Mouse (Mus musculus) limb, embryonic 10.5 days (tissue): ENCODE measurements around the gene Psmb1. TPM values are rescaled to one million over a fixed set of nuclear protein-coding genes. Genes with fewer than 3 reads are reported as not detected.
A peak's percentile ranks its signal among the peaks of the same experiment; 100 is the strongest.
"Not testable (repeated sequence)": the region's sequence is repeated elsewhere in the genome, so short reads cannot be mapped to it uniquely, and the experiment has no call there.

Source experiments
- DNase-seq: peaks from one replicate; pipeline ENCODE4 v3.0.0-alpha.2; 2017; ENCODE audit warnings: low spot score
- H3K27ac ChIP-seq: fragments of 300-500 bp; sonication (generic); 2 replicates; pipeline ENCODE4 v1.5.1; 2016; ENCODE audit warnings: mild to moderate bottlenecking
- H3K27me3 ChIP-seq: fragments of 300-500 bp; sonication (generic); 2 replicates; pipeline ENCODE4 v1.6.1; 2016; ENCODE audit warnings: low read depth, mild to moderate bottlenecking; ENCODE audit not compliant: poor library complexity, severe bottlenecking
- H3K36me3 ChIP-seq: fragments of 300-500 bp; sonication (generic); 2 replicates; pipeline ENCODE4 v1.6.1; 2016; ENCODE audit warnings: mild to moderate bottlenecking, moderate library complexity
- H3K4me1 ChIP-seq: fragments of 300-500 bp; sonication (generic); 2 replicates; pipeline ENCODE4 v1.6.1; 2016
- H3K4me3 ChIP-seq: fragments of 300-500 bp; sonication (generic); 2 replicates; pipeline ENCODE4 v1.5.1; 2016; ENCODE audit warnings: mild to moderate bottlenecking, moderate library complexity
- H3K9me3 ChIP-seq: fragments of 300-500 bp; sonication (generic); replicated peaks from 2 replicates; pipeline ENCODE4 v1.6.1; 2016; ENCODE audit warnings: mild to moderate bottlenecking
- WGBS: fragments of 180-500 bp; shearing (Covaris S2); methylation state at CpG from one replicate; pipeline ENCODE4 v1.1.7; 2016; 5-methylcytosine and 5-hydroxymethylcytosine counted together
- polyA plus RNA-seq: library from polyadenylated mRNA; unstranded; fragments of >200 nt; fragmentation: Nextera tagmentation; extraction: Ambion mirVana; gene quantifications from 2 replicates; pipeline ENCODE4 v1.2.1, GENCODE M21; 2016

The Psmb1 gene
- 286 and 310 TPM in 2 replicates for polyA plus RNA-seq

DNA sequence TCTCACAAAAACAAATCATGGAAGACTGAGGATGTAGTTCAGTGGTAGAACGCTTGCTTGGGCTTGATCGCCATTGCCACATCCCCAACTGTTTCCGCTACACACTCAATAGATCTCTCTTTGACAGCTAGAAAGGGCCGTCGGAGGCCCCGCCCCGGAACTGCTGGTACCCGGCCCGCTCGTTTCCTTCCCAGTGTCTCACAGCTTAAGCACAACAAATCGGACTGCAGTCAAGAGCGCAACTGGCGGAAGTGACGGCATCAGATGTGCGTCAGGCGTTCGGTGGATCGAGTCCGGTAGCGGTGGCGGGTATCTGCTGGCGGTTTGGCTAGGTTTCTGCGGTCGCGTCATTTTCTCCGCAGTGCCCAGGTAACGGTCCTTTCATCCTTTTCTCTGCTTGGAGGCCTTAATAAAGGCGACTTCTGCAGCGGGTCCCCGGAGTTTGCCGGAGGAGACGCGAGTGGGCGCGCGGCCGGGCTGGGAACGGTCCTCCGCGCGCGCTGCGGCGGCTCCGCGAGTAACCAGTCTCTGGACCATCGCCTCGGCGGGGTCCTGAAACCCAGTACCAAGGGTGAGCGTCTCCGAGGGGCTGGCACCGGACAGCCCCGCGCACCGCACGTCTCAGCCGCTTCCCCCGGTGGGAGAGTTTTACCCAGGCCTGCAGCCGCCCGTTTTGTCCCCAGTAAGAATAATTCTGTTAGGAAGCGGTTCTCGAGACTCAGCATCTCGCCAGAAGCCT lies at the start of gene Psmb1, which contains the start of gene Tbp:
Psmb1 (minus strand) TSS at position 96 of the 739 bp plus-strand sequence.
Tbp (plus strand) TSS at position 233 of the 739 bp plus-strand sequence.
- Histone ChIP-seq H3K36me3 (peaks cover 40% of the 10 kb centered on the region), H3K9me3 (no peaks in the 10 kb centered on the region), H3K4me1 (peaks cover 31% of the 10 kb centered on the region), H3K27me3 (no peaks in the 10 kb centered on the region), H3K4me3 (peak within 1 kb of the TSS; percentile 96), H3K27ac (peak within 1 kb of the TSS; percentile 92)
- peak; percentile 99 for DNase-seq
- WGBS: under 1% methylated on average over 63 of the region's 63 CpGs

DNA sequence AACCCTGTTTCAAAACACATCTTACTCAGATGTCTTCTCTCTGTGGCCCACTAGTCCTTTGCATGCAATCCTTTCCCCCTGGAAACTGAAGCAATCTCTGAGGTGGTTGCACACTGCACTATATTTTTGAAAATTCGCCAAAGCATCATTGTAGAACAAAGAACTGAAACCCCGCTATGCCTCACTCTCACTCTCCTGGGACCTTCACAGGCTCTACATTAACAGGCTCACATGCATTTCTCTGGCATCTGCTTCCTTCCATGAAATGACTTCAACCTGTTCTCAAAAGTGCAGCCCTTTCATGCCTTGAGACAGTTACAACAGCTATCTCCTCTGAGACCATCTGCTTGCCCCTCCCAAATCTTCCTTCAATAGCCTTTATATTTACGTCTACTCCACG lies 46.9 kb upstream of the Psmb1 start:
- WGBS: 80% methylated on average over 4 of the region's 4 CpGs
- no peak for DNase-seq
- no peaks in the 10 kb centered on the region for H3K9me3 ChIP-seq
- H3K4me1 ChIP-seq: peaks cover 3% of the 10 kb centered on the region; the same call in 1 of the 2 replicates
- H3K4me3 ChIP-seq: no peak overlapping the region
- H3K27ac ChIP-seq: no peak overlapping the region
- no peaks in the 10 kb centered on the region for H3K36me3 ChIP-seq
- no peaks in the 10 kb centered on the region for H3K27me3 ChIP-seq

DNA sequence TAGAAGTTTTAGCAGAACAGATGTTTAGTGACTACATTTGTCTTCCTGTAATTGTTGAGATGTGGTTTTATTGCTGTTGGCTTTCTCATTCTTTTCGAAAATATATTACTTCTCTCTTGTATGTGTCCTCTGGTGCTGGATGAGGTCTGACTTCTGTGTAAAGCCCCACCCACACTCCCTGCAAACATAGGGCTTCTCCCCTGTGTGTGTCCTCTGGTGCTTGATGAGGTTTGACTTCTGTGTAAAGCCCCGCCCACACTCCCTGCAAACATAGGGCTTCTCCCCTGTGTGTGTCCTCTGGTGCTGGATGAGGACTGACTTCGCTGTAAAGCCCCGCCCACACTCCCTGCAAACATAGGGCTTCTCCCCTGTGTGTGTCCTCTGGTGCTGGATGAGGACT lies 44.3 kb upstream of the Psmb1 start:
- not testable (repeated sequence) for H3K9me3 ChIP-seq, H3K27me3 ChIP-seq, DNase-seq, H3K36me3 ChIP-seq, H3K27ac ChIP-seq, H3K4me3 ChIP-seq, H3K4me1 ChIP-seq
- 67% methylated on average over 4 of the region's 4 CpGs for WGBS

GRCm38 (mm10) chr17:15540309-15540708 lies 40.8 kb upstream of the Psmb1 start:
- no peaks in the 10 kb centered on the region for H3K9me3 ChIP-seq
- H3K27me3 ChIP-seq: peaks cover 29% of the 10 kb centered on the region
- no peak overlapping the region for H3K27ac ChIP-seq
- H3K4me3 ChIP-seq: no peak overlapping the region
- H3K4me1 ChIP-seq: 0 out of 2 replicates have a peak, but pooled peaks cover 4% of the 10 kb centered on the region
- DNase-seq: no peak
- H3K36me3 ChIP-seq: no peaks in the 10 kb centered on the region
- 80% methylated on average over 4 of the region's 4 CpGs for WGBS

- H3K36me3 ChIP-seq: no peaks in the 10 kb centered on the region
- WGBS: 1% methylated on average over 33 of the region's 33 CpGs
- H3K27me3 ChIP-seq: peaks cover 38% of the 10 kb centered on the region
- peak; percentile 61 for DNase-seq
- H3K4me3 ChIP-seq: peak overlapping the region; percentile 60
- H3K27ac ChIP-seq: peak overlapping the region; percentile 56; the same call in 1 of the 2 replicates
- 0 out of 2 replicates have a peak, but pooled peaks cover 4% of the 10 kb centered on the region for H3K4me1 ChIP-seq
- no peaks in the 10 kb centered on the region for H3K9me3 ChIP-seq
These were observed 36.9 kb upstream of the Psmb1 start for GRCm38 (mm10) chr17:15536457-15536904.

- Histone ChIP-seq H3K4me1 (0 out of 2 replicates have a peak, but pooled peaks cover 4% of the 10 kb centered on the region), H3K27ac (no peak overlapping the region), H3K9me3 (no peaks in the 10 kb centered on the region), H3K27me3 (peaks cover 38% of the 10 kb centered on the region), H3K4me3 (peak overlapping the region; percentile 60), H3K36me3 (no peaks in the 10 kb centered on the region)
- DNase-seq: no peak
- 19% methylated on average over 8 of the region's 8 CpGs for WGBS
These were observed 36.4 kb upstream of the Psmb1 start for GRCm38 (mm10) chr17:15535943-15536342.

GRCm38 (mm10) chr17:15535162-15535800 lies 35.7 kb upstream of the Psmb1 start:
- WGBS: 68% methylated on average over 11 of the region's 11 CpGs
- DNase-seq: no peak
- H3K27ac ChIP-seq: no peak overlapping the region
- no peak overlapping the region for H3K4me3 ChIP-seq
- H3K27me3 ChIP-seq: peaks cover 38% of the 10 kb centered on the region
- H3K9me3 ChIP-seq: no peaks in the 10 kb centered on the region
- H3K4me1 ChIP-seq: 0 out of 2 replicates have a peak, but pooled peaks cover 4% of the 10 kb centered on the region
- no peaks in the 10 kb centered on the region for H3K36me3 ChIP-seq

- H3K27ac ChIP-seq: no peak overlapping the region
- peak; percentile 38 for DNase-seq
- peaks cover 11% of the 10 kb centered on the region for H3K4me1 ChIP-seq
- no peaks in the 10 kb centered on the region for H3K9me3 ChIP-seq
- peaks cover 6% of the 10 kb centered on the region for H3K36me3 ChIP-seq
- no peak overlapping the region for H3K4me3 ChIP-seq
- H3K27me3 ChIP-seq: peaks cover 7% of the 10 kb centered on the region
- WGBS: 10% methylated on average over 5 of the region's 5 CpGs
These were observed 30.6 kb upstream of the Psmb1 start for GRCm38 (mm10) chr17:15530141-15530540.

- WGBS: 83% methylated on average over 2 of the region's 2 CpGs
- DNase-seq: no peak
These were observed 29.3 kb upstream of the Psmb1 start for GRCm38 (mm10) chr17:15528887-15529286.

DNA sequence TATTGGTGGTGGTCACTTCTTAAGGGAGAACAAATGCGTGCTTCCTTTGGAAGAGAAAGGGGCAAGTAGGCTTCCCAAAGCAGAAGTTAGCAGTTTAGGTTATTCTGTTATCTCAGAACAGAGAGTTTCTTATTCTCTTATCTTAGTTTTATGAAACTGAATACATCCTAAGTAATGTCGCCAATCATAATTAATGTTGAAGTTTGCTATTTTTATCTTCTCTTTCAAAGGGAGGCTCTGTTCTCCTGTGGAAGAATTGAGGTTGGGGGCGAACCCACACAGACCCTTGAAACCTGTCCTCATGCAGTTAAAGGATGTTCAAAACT lies 28.2 kb upstream of the Psmb1 start:
- no peaks in the 10 kb centered on the region for H3K27me3 ChIP-seq
- 62% methylated on average over 3 of the region's 3 CpGs for WGBS
- H3K36me3 ChIP-seq: peaks cover 30% of the 10 kb centered on the region
- H3K9me3 ChIP-seq: no peaks in the 10 kb centered on the region
- DNase-seq: no peak
- peaks cover 11% of the 10 kb centered on the region for H3K4me1 ChIP-seq
- peak overlapping the region; percentile 80 for H3K4me3 ChIP-seq
- H3K27ac ChIP-seq: peak overlapping the region; percentile 89

More at GRCm38 (mm10) chr17:15528887-15529286, 29.3 kb upstream of the Psmb1 start:
- Histone ChIP-seq H3K9me3 (no peaks in the 10 kb centered on the region), H3K4me3 (no peak overlapping the region), H3K27me3 (no peaks in the 10 kb centered on the region), H3K36me3 (peaks cover 19% of the 10 kb centered on the region), H3K27ac (no peak overlapping the region), H3K4me1 (peaks cover 11% of the 10 kb centered on the region)

DNA sequence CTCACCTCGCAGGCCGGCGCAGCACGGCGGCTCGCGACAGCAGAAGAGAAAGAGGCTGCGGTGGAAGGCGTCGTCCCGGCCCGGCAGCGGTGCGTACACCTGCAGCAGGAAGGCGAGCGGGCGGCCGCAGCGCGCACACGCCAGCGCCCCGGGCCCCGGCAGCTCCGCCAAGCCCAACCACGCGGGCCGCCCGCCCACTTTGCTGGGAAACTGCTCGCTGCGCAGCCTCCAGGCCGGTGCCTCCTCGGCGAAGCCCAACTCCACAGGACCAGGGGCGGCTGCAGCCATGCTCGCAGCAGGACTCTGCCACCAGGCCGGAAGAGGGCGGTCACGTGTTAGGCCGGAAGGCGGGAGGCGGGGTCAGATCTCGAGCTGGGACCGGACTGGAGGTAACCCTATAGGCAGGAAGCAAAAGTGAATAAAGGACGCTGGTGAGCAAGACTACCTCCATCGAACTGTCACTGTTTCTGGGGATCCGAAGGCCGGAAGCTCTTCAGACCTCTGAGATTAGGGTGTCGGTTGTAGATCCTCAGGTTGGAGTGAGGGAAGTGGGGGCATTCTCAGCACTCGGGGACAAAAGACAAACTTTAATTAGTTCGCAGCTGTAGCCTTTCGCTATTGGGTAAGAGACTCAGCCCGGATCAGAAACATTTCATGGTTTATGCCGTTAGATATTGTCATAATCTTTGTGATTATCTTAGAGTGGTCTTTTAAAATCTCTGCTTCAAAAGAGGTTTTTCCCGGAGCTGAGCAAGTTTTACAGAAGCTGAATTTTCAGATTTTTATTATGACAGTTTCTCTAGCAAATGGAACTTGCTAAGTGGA lies 27.6 kb upstream of the Psmb1 start, which contains the start of gene Pdcd2:
Pdcd2 (minus strand) TSS at position 316 of the 825 bp plus-strand sequence.
- Histone ChIP-seq H3K9me3 (no peaks in the 10 kb centered on the region), H3K27me3 (no peaks in the 10 kb centered on the region), H3K4me1 (peaks cover 11% of the 10 kb centered on the region), H3K27ac (peak within 1 kb of the TSS; percentile 89), H3K36me3 (peaks cover 36% of the 10 kb centered on the region), H3K4me3 (peak within 1 kb of the TSS; percentile 80)
- 2% methylated on average over 55 of the region's 55 CpGs for WGBS
- peak; percentile 99 for DNase-seq

DNA sequence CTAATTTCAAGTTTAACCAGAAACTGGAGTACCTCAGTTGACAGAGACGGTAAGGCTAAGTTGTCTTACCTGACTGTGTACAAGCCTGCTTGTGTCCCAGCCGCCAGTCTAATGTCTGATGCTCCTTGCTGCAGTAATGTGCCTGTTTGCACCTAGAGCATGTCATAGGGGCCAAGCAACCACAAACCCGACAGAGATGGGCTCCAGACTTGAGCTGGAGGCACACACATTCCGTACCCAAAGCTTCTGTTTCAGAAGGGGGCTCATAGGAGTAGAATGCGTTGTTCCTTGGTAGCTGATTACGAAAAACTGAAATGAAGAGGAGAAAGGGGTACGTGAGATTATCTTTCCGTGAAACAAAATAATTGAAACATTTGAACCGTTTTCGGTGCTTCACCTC lies 26.8 kb upstream of the Psmb1 start:
- Histone ChIP-seq H3K27me3 (no peaks in the 10 kb centered on the region), H3K4me1 (peaks cover 11% of the 10 kb centered on the region), H3K9me3 (no peaks in the 10 kb centered on the region), H3K36me3 (peaks cover 45% of the 10 kb centered on the region), H3K27ac (peak overlapping the region; percentile 89), H3K4me3 (peak overlapping the region; percentile 80)
- no peak for DNase-seq
- 20% methylated on average over 10 of the region's 10 CpGs for WGBS
